Mouse (Mus musculus): ENCODE measurements around the gene Syap1.
"Not testable (repeated sequence)": the region's sequence is repeated elsewhere in the genome, so short reads cannot be mapped to it uniquely, and the experiment has no call there.

Gene Syap1

GRCm38 (mm10) chrX:162887931-162888511, at the start of gene Syap1:
Syap1 (minus strand) TSS chrX:162888447.
- DNase-seq: peak; percentile 80

- no peak for DNase-seq
These were observed 43.2 kb upstream of the Syap1 start for GRCm38 (mm10) chrX:162931467-162931866.

- DNase-seq: no peak
These were observed 33.4 kb upstream of the Syap1 start for GRCm38 (mm10) chrX:162921487-162922125.

GRCm38 (mm10) chrX:162915697-162916096, 27.4 kb upstream of the Syap1 start:
- peak; percentile 31 for DNase-seq

GRCm38 (mm10) chrX:162913651-162914050, 25.4 kb upstream of the Syap1 start:
- DNase-seq: peak; percentile 19

- no peak for DNase-seq
These were observed 19.3 kb upstream of the Syap1 start for GRCm38 (mm10) chrX:162907554-162907953.

GRCm38 (mm10) chrX:162902040-162902734, 13.9 kb upstream of the Syap1 start:
- peak; percentile 55 for DNase-seq

- peak; percentile 20 for DNase-seq
These were observed 13.3 kb upstream of the Syap1 start for GRCm38 (mm10) chrX:162901371-162902039.

GRCm38 (mm10) chrX:162900938-162901337, 12.7 kb upstream of the Syap1 start, which contains the start of gene Ctps2:
Ctps2 (plus strand) TSS chrX:162901238.
- DNase-seq: no peak

GRCm38 (mm10) chrX:162888575-162889223, 452 bp upstream of the Syap1 start:
- DNase-seq: not testable (repeated sequence)

- no peak for DNase-seq
These were observed 10.0 kb downstream of the Syap1 start for GRCm38 (mm10) chrX:162878236-162878635.

- no peak for DNase-seq
These were observed 14.5 kb downstream of the Syap1 start for GRCm38 (mm10) chrX:162873761-162874160.

GRCm38 (mm10) chrX:162871734-162872517, 16.3 kb downstream of the Syap1 start:
- DNase-seq: no peak

- DNase-seq: no peak
These were observed 19.8 kb downstream of the Syap1 start for GRCm38 (mm10) chrX:162868294-162868965.

- no peak for DNase-seq
These were observed 39.6 kb downstream of the Syap1 start for GRCm38 (mm10) chrX:162848682-162849081.

GRCm38 (mm10) chrX:162845531-162845930, 42.7 kb downstream of the Syap1 start:
- no peak for DNase-seq

GRCm38 (mm10) chrX:162844447-162845100, 43.7 kb downstream of the Syap1 start:
- DNase-seq: no peak

- DNase-seq: no peak
These were observed 56.1 kb downstream of the Syap1 start for GRCm38 (mm10) chrX:162832101-162832500.

- DNase-seq: no peak
These were observed 56.7 kb downstream of the Syap1 start for GRCm38 (mm10) chrX:162831542-162831941.

GRCm38 (mm10) chrX:162831036-162831435, 57.2 kb downstream of the Syap1 start:
- DNase-seq: no peak

GRCm38 (mm10) chrX:162830313-162830712, 57.9 kb downstream of the Syap1 start:
- not testable (repeated sequence) for DNase-seq
